Mouse (Mus musculus) thymus, adult 2 months (tissue): Measurements from ENCODE around the gene Clk4.

Experiments
- CTCF ChIP-seq: fragments of 200-500 bp; IDR thresholded peaks from 2 replicates; pipeline ENCODE4 v1.5.1; 2012; ENCODE audit warnings: mild to moderate bottlenecking, control low read depth, low read length, moderate library complexity, borderline replicate concordance; ENCODE audit not compliant: control insufficient read depth, poor library complexity, insufficient read depth; ENCODE audit errors: extremely low read depth
- POLR2A ChIP-seq: fragments of 200-500 bp; IDR thresholded peaks from 2 replicates; pipeline ENCODE4 v1.6.1; 2012; ENCODE audit warnings: mild to moderate bottlenecking, low read length, control low read depth, moderate library complexity; ENCODE audit not compliant: control insufficient read depth, poor library complexity, insufficient read depth; ENCODE audit errors: extremely low read depth

DNA sequence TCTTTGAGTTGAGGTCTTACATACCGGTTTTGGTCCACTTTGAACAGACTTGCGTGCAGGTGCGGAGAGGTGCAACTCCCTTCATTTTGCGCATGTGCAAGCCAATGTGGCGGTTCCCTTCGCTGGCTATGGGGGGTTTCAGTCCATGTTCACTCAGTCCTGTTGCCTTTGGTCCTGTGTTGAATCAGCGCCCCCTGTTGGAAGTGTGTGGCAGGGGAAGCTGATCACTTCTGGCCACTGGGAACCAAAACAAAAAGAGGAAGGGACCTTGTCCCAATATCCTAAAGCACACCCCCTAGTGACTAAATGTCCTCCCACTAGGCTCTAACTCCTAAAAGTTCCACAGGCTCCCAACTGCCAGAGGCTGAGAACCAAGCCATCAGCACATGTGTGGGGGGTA, 47.5 kb upstream of the Clk4 start:
- no peak for TF ChIP-seq CTCF
- TF ChIP-seq POLR2A: no peak
